Mouse (Mus musculus) neural tube, embryonic 15.5 days (tissue): Measurements from ENCODE around the gene Homer2. TPM values are rescaled to one million over a fixed set of nuclear protein-coding genes. Genes with fewer than 3 reads are reported as not detected.

Experiments
- ATAC-seq: fragments of 200-750 bp; cut with Nextera tagmentation; 2 replicates; pipeline ENCODE4 v1.8.0; 2017; ENCODE audit warnings: mild to moderate bottlenecking, moderate TSS enrichment, moderate library complexity; ENCODE audit not compliant: low FRiP score
- H3K27ac ChIP-seq: fragments of 300-500 bp; sonication (generic); replicated peaks from 2 replicates; pipeline ENCODE4 v1.5.1; 2015; ENCODE audit warnings: mild to moderate bottlenecking, inconsistent platforms
- H3K27me3 ChIP-seq: fragments of 300-500 bp; sonication (generic); replicated peaks from 2 replicates; pipeline ENCODE4 v1.6.1; 2015; ENCODE audit warnings: inconsistent platforms
- H3K36me3 ChIP-seq: fragments of 300-500 bp; sonication (generic); 2 replicates; pipeline ENCODE4 v1.6.1; 2015; ENCODE audit warnings: inconsistent platforms
- H3K4me1 ChIP-seq: fragments of 300-500 bp; sonication (generic); 2 replicates; pipeline ENCODE4 v1.6.1; 2015; ENCODE audit warnings: inconsistent platforms
- H3K4me2 ChIP-seq: fragments of 300-500 bp; sonication (generic); 2 replicates; pipeline ENCODE4 v1.6.1; 2015; ENCODE audit warnings: inconsistent platforms, mild to moderate bottlenecking, moderate library complexity
- H3K4me3 ChIP-seq: fragments of 300-500 bp; sonication (generic); replicated peaks from 2 replicates; pipeline ENCODE4 v1.5.1; 2015; ENCODE audit warnings: mild to moderate bottlenecking, inconsistent platforms
- H3K9ac ChIP-seq: fragments of 300-500 bp; sonication (generic); replicated peaks from 2 replicates; pipeline ENCODE4 v1.6.1; 2015; ENCODE audit warnings: mild to moderate bottlenecking, inconsistent platforms
- H3K9me3 ChIP-seq: fragments of 300-500 bp; sonication (generic); replicated peaks from 2 replicates; pipeline ENCODE4 v1.6.1; 2016; ENCODE audit warnings: inconsistent platforms
- WGBS: fragments of 180-500 bp; shearing (Covaris S2); methylation state at CpG from one replicate; pipeline ENCODE4 v1.1.7; 2015; ENCODE audit warnings: mixed read lengths; 5-methylcytosine and 5-hydroxymethylcytosine counted together
- polyA plus RNA-seq: library from polyadenylated mRNA; unstranded; fragments of >200 nt; fragmentation: Nextera tagmentation; extraction: Ambion mirVana; gene quantifications from 2 replicates; pipeline ENCODE4 v1.2.1, GENCODE M21; 2015

Gene Homer2
- 29.3 and 30.1 TPM in 2 replicates for polyA plus RNA-seq

DNA sequence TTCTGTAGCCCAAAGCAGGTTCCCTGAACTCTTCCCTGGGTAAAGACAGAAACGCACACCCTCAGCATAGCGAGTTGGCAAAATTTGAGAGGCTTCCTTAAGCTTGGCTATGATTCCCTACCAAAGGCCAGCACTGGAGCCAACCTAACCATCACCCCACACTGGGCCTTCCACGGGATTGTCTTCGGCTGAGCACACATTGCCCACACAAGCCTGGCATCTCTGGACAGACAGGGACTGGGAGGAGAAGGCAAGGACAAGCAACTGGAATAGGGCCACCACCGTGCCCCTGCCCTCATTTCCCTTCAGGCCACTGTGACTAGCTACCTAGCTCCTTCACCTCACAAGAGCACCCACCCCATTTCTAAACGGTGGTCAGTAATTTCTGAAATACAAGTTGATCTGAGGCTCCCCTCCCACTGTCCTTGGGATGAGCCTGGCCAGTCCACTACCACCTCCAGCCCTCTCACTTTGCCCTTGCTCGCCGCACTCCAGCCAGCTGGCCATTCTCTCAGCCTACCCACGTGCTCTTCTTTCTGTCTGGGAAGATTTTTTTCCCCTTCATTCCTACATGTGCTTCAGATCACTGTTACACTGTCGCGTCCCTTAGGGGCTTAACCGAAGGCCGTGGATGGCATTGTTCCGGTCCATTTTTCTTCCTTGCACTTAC is at the start of gene Homer2:
TSS of gene Homer2 (minus strand) at position 57 of the 670 bp plus-strand sequence.
- Histone ChIP-seq H3K27ac (peak within 1 kb of the TSS; percentile 80), H3K9me3 (no peaks in the 10 kb centered on the region), H3K27me3 (no peaks in the 10 kb centered on the region), H3K4me2 (peak within 1 kb of the TSS; percentile 83), H3K9ac (peak within 1 kb of the TSS; percentile 78), H3K36me3 (no peaks in the 10 kb centered on the region; the same call in 1 of the 2 replicates), H3K4me3 (peak within 1 kb of the TSS; percentile 83), H3K4me1 (peaks cover 23% of the 10 kb centered on the region)
- WGBS, result 70% methylated on average over 14 of the region's 14 CpGs
- ATAC-seq, result peak; percentile 35; the same call in 1 of the 2 replicates

DNA sequence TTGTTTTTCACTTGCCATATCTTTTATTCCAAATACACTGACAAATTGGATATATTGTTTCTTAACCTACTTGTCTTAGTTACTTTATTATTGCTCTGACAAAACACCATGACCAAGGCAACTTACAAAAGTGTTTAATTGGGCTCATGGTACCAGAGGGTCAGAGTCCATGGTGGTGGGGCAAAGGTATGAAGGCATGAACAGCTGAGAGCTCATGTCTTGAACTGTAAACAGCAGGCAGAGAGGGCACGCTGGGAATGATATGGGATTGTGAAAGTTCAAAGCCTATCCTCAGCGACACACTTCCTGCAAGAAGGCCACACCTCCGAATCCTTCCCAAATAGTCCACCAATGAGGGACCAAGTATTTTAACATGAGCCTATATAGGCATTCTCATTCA is 40.6 kb upstream of the Homer2 start:
- Histone ChIP-seq H3K4me2 (no peak overlapping the region), H3K27me3 (no peaks in the 10 kb centered on the region), H3K36me3 (no peaks in the 10 kb centered on the region), H3K4me1 (no peaks in the 10 kb centered on the region), H3K9ac (no peak overlapping the region), H3K27ac (no peak overlapping the region), H3K9me3 (no peaks in the 10 kb centered on the region), H3K4me3 (no peak overlapping the region)
- WGBS, result 92% methylated on average over 3 of the region's 3 CpGs
- ATAC-seq, result no peak

DNA sequence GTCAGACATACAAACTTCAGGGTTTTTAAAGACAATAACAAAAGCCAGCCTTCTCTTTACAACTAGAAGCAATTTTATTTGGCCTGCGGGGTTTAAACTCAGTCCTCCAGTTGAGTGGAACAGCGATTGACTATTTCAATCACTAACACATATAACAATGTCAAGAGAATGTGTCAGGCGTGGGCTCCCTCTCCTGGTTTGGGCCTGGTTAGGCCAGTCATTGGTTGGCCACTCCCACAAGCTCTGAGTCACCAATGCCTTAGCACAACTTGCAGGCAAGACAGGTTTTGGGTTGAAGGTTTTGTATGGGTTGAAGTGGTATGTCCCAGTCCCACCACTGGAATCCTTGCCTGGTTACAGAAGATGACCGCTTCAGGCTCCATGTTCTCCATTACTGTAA is 36.8 kb upstream of the Homer2 start:
- H3K36me3 ChIP-seq, result no peaks in the 10 kb centered on the region
- no peaks in the 10 kb centered on the region for H3K27me3 ChIP-seq
- H3K9ac ChIP-seq, result no peak overlapping the region
- no peak overlapping the region for H3K4me3 ChIP-seq
- H3K9me3 ChIP-seq, result no peaks in the 10 kb centered on the region
- no peak overlapping the region for H3K27ac ChIP-seq
- no peak overlapping the region for H3K4me2 ChIP-seq
- H3K4me1 ChIP-seq, result no peaks in the 10 kb centered on the region
- 67% methylated on average over 4 of the region's 4 CpGs for whole genome bisulfite sequencing
- ATAC-seq, result no peak

DNA sequence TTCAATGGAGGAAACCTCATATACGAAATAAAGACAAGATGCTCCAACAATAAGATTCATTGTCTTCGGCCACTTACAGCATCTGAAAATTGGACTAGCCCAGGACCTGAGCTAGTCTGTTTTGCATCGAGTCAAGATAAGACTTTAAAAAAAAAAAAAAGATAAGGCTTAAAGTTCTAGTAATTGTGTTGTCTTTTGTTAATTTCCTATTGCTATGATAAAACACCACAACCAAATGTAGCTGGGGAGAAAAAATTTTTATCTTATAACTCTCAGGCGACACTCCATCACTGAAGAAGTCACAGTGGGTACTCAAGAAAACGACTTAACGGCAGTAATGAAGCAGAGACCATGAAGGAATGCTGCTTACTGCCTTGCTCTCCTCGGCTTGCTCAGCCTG is 32.7 kb upstream of the Homer2 start:
- Histone ChIP-seq H3K27me3 (no peaks in the 10 kb centered on the region), H3K4me3 (no peak overlapping the region), H3K9ac (no peak overlapping the region), H3K4me1 (no peaks in the 10 kb centered on the region), H3K4me2 (no peak overlapping the region), H3K9me3 (no peaks in the 10 kb centered on the region), H3K36me3 (no peaks in the 10 kb centered on the region), H3K27ac (no peak overlapping the region)
- 91% methylated on average over 7 of the region's 7 CpGs for WGBS
- ATAC-seq, result no peak

DNA sequence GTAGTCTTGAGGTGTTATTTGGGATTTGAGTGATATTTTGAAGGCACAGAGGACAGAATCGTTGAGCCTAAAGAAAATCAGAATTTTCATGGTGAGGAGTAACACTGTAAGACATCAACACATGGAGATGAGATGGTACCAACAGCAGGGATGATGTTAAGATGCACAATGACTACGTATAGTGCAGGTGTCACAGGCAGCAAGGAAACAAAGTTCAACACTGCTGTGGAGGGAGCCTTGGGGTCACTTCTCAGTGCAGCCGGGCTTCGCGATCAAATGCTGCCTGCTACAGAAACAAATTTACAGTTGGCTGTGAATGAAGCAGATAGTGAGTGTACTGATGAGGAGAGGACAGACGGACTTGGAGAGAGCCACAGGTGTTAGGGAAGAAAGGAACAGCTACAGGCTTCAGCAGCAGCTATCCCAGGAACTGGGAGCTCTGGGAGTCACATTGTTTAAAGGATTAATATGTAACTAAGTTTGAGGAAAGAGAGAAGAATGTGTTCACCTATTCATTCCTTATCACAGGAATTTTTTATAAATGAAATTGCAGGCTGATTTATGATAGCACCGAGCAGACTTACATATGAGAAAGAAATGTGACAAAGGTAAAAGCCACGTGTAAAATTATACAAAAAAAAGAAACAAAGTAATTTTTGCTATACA is 31.5 kb upstream of the Homer2 start:
- no peak overlapping the region for H3K27ac ChIP-seq
- no peak overlapping the region for H3K9ac ChIP-seq
- no peak overlapping the region for H3K4me2 ChIP-seq
- WGBS, result 82% methylated on average over 8 of the region's 8 CpGs
- H3K27me3 ChIP-seq, result no peaks in the 10 kb centered on the region
- no peaks in the 10 kb centered on the region for H3K36me3 ChIP-seq
- H3K4me3 ChIP-seq, result no peak overlapping the region
- no peaks in the 10 kb centered on the region for H3K9me3 ChIP-seq
- no peaks in the 10 kb centered on the region for H3K4me1 ChIP-seq
- ATAC-seq, result no peak

DNA sequence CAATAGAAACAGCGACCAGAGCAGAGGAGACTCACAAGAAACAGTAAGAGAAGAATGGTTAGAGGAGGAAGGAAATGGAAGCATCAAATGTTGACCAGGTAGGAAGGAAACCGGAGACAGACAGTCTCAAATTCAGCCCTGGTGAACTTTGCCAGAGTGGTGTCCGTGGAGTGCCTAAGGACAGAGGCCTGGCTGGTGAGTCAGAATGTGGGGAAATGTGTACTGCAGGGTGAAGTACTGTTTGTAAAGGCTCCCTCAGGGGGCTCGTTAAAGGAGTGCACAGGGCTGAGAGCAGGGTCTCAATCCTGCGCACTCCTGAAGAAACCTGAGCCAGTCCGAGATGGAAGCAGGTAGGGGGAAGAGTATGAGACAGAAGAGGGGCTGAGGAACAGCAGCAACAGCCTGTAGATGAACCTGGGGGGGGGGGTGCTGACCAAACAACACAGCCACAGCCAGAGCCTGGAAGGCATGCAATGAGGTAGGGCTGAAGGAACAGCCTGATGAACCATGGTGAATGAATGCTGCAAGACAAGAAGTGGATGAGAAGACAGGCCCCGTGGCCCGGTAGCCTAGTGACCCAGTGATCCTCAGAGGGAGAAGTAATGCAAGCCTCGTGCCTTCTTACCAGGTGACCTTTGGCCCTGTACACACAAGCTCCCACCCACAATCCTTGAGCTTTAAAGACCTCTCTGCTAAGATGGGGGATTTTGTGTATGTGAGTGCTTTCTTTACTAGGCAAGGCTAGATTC is 28.1 kb upstream of the Homer2 start:
- no peak overlapping the region for H3K4me2 ChIP-seq
- H3K9me3 ChIP-seq, result no peaks in the 10 kb centered on the region
- H3K9ac ChIP-seq, result no peak overlapping the region
- WGBS, result 75% methylated on average over 9 of the region's 9 CpGs
- no peaks in the 10 kb centered on the region for H3K36me3 ChIP-seq
- no peak for ATAC-seq
- no peak overlapping the region for H3K4me3 ChIP-seq
- no peaks in the 10 kb centered on the region for H3K4me1 ChIP-seq
- no peaks in the 10 kb centered on the region for H3K27me3 ChIP-seq
- H3K27ac ChIP-seq, result no peak overlapping the region

DNA sequence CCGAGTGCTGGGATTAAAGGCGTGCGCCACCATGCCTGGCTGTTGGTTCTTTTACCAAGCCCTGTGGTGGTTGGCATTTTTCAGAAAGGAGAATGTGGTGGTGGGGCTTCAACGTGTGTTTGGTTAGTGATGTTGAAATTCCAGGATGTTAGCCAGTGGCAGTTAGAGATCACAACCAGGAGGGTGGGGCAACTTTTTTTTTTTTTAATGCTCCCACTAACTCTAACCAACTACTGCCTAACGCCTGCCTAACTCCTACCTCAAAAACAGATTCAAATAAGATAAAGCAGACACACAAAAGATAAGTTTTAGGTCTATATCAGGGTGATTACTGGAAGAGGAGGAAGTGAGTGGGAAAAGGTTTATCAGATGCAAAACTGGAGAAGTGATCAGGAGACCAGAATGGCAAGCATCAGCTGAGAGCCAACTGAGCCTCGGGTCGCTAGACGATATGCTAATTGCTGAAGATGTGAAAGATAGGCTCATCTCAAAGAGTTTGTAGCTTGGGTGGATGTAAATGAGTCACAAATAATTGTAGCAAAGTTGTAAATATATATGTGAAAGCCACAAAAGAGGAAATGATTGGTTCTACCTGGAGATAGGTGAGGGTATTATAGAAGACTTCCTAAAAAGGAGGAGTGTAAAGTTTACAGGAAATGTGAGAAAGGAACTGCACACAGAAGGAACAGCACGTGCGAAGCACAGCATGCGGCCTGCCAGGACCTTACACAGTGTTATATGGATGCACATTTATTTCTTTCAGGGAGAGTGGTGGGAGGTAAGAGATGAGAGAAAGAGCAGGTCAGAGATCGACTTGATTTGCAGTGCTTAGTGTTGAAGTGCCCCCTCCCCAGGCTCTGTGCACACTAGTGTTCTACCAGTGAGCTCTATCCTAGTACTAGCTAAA is 25.1 kb upstream of the Homer2 start:
- no peak overlapping the region for H3K27ac ChIP-seq
- H3K36me3 ChIP-seq, result no peaks in the 10 kb centered on the region
- no peaks in the 10 kb centered on the region for H3K4me1 ChIP-seq
- H3K9me3 ChIP-seq, result no peaks in the 10 kb centered on the region
- ATAC-seq, result no peak
- H3K27me3 ChIP-seq, result no peaks in the 10 kb centered on the region
- no peak overlapping the region for H3K4me2 ChIP-seq
- no peak overlapping the region for H3K9ac ChIP-seq
- WGBS, result 84% methylated on average over 12 of the region's 12 CpGs
- no peak overlapping the region for H3K4me3 ChIP-seq

DNA sequence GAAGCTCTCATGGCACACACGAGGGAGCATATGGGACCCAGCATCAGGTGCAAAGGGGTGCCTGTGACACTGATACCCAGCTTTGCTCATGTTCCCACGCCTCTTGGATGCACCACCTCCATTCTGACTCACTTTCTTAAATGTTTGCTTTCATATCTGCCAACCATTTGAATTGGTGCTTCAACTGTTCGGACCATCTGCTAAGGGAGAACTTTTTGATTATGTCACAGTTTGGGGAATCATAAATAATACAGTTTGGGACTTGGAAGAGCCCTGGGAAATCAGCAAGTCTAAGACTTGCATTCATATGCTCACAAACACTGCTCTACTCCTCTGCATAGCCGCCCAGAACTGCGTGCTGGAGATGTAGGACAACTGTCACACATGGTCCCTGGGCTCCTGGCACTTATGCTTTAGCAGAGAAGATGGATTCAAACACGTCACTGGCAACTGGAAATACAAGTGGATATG is 23.9 kb upstream of the Homer2 start:
- no peaks in the 10 kb centered on the region for H3K9me3 ChIP-seq
- no peak overlapping the region for H3K27ac ChIP-seq
- no peak overlapping the region for H3K9ac ChIP-seq
- no peaks in the 10 kb centered on the region for H3K27me3 ChIP-seq
- no peak for ATAC-seq
- H3K4me2 ChIP-seq, result no peak overlapping the region
- no peaks in the 10 kb centered on the region for H3K4me1 ChIP-seq
- H3K4me3 ChIP-seq, result no peak overlapping the region
- 85% methylated on average over 6 of the region's 6 CpGs for WGBS
- H3K36me3 ChIP-seq, result no peaks in the 10 kb centered on the region

DNA sequence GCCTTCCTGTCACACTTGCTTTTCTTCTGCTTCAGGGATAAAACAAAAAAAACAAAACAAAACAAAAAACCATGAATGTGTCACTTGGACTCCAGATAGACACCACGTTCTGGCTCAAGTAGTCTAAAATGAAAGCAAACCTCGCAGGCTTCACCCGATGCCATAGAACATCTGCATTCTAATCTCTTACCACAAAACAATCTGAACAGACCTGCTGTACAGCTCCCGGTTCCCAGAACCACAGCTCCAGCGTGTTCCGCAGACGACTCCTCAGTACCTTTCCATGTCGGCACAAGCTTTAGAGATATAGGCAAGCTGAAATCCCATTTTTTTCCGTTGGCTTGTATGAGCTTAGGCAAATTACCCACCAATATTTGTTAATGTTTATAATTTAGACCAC is 22.5 kb upstream of the Homer2 start:
- no peak overlapping the region for H3K27ac ChIP-seq
- H3K9ac ChIP-seq, result no peak overlapping the region
- H3K4me3 ChIP-seq, result no peak overlapping the region
- H3K9me3 ChIP-seq, result no peaks in the 10 kb centered on the region
- 92% methylated on average over 9 of the region's 9 CpGs for WGBS
- H3K27me3 ChIP-seq, result no peaks in the 10 kb centered on the region
- H3K4me2 ChIP-seq, result no peak overlapping the region
- no peaks in the 10 kb centered on the region for H3K4me1 ChIP-seq
- H3K36me3 ChIP-seq, result no peaks in the 10 kb centered on the region
- ATAC-seq, result no peak

DNA sequence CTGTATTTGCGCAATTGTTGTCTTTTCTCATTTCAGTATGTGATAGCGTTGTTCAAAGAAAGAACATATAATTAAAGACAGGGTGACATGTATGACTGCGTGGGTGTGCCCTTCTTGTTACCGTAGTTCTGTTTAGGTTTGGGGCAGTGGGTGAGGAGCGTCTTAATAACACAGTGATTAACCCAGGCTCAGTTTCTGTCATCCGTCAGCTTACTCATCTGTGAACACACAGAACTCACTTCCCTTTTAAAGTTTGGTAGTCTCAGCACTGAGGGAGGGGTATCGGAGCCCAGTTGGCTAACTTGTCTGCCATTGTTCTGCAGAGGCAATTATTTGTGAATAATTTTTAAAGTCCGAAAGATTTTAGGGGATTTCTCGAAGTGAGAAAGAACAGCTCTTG is 20.4 kb upstream of the Homer2 start:
- Histone ChIP-seq H3K27ac (no peak overlapping the region), H3K27me3 (no peaks in the 10 kb centered on the region), H3K4me2 (no peak overlapping the region), H3K9me3 (no peaks in the 10 kb centered on the region), H3K4me1 (no peaks in the 10 kb centered on the region), H3K9ac (no peak overlapping the region), H3K36me3 (no peaks in the 10 kb centered on the region), H3K4me3 (no peak overlapping the region)
- 91% methylated on average over 9 of the region's 9 CpGs for WGBS
- ATAC-seq, result no peak

DNA sequence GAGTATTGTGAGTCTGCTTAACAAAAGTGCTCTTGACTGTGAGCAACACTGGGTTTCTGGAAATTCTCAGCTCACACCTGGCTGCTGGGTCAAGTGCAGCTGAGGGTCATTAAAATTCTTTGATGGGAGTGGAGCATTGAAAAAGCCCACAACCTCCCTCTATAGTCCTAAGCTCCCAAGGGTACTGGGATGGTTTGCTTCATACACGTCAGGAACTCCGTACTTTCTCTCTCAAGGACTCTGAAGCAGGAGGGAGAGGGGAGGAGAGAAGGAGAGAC is 19.3 kb upstream of the Homer2 start:
- no peaks in the 10 kb centered on the region for H3K27me3 ChIP-seq
- 51% methylated on average over 2 of the region's 2 CpGs for WGBS
- no peak overlapping the region for H3K9ac ChIP-seq
- no peaks in the 10 kb centered on the region for H3K4me1 ChIP-seq
- no peak overlapping the region for H3K4me2 ChIP-seq
- no peaks in the 10 kb centered on the region for H3K9me3 ChIP-seq
- H3K27ac ChIP-seq, result no peak overlapping the region
- no peaks in the 10 kb centered on the region for H3K36me3 ChIP-seq
- no peak for ATAC-seq
- H3K4me3 ChIP-seq, result no peak overlapping the region
